Mouse (Mus musculus) midbrain, postnatal 0 days (tissue): ENCODE results near the gene Slc35f2. TPM values are rescaled to one million over a fixed set of nuclear protein-coding genes. Genes with fewer than 3 reads are reported as not detected.

Experiments
- ATAC-seq: fragments of 200-750 bp; cut with Nextera tagmentation; 2 replicates; pipeline ENCODE4 v1.8.0; 2017; ENCODE audit warnings: moderate number of reproducible peaks, mild to moderate bottlenecking, moderate TSS enrichment, moderate library complexity; ENCODE audit not compliant: low FRiP score
- DNase-seq: peaks from one replicate; pipeline ENCODE4 v3.0.0-alpha.2; 2015; ENCODE audit warnings: low spot score
- H3K27ac ChIP-seq: fragments of 300-500 bp; sonication (generic); 2 replicates; pipeline ENCODE4 v1.5.1; 2014; ENCODE audit warnings: low read depth, mild to moderate bottlenecking, low read length, mixed read lengths
- H3K27me3 ChIP-seq: fragments of 300-500 bp; sonication (generic); 2 replicates; pipeline ENCODE4 v1.6.1; 2014; ENCODE audit warnings: low read length, control low read depth, mixed read lengths; ENCODE audit not compliant: insufficient read depth
- H3K36me3 ChIP-seq: fragments of 300-500 bp; sonication (generic); 2 replicates; pipeline ENCODE4 v1.6.1; 2014; ENCODE audit warnings: low read length, control low read depth, mixed read lengths; ENCODE audit not compliant: insufficient read depth
- H3K4me1 ChIP-seq: fragments of 300-500 bp; sonication (generic); 2 replicates; pipeline ENCODE4 v1.6.1; 2014; ENCODE audit warnings: mild to moderate bottlenecking, control low read depth, antibody characterized with exemption, low read length, mixed read lengths; ENCODE audit not compliant: insufficient read depth
- H3K4me2 ChIP-seq: fragments of 300-500 bp; sonication (generic); 2 replicates; pipeline ENCODE4 v1.6.1; 2014; ENCODE audit warnings: low read depth, mild to moderate bottlenecking, low read length, mixed read lengths; ENCODE audit not compliant: poor library complexity, severe bottlenecking
- H3K4me3 ChIP-seq: fragments of 300-500 bp; sonication (generic); 2 replicates; pipeline ENCODE4 v1.5.1; 2014; ENCODE audit warnings: low read depth, mild to moderate bottlenecking, low read length, moderate library complexity
- H3K9ac ChIP-seq: fragments of 300-500 bp; sonication (generic); replicated peaks from 2 replicates; pipeline ENCODE4 v1.6.1; 2014; ENCODE audit warnings: mild to moderate bottlenecking, low read length, moderate library complexity, mixed read lengths; ENCODE audit not compliant: poor library complexity, severe bottlenecking
- H3K9me3 ChIP-seq: fragments of 300-500 bp; sonication (generic); 2 replicates; pipeline ENCODE4 v1.6.1; 2016; ENCODE audit warnings: low read length, control low read depth
- CTCF ChIP-seq: IDR thresholded peaks from 2 replicates; pipeline ENCODE4 v1.5.1; 2016; ENCODE audit warnings: antibody characterized with exemption, mild to moderate bottlenecking
- WGBS: fragments of 180-500 bp; shearing (Covaris S2); extraction: QIAGEN DNeasy Blood & Tissue Kit; methylation state at CpG from one replicate; pipeline ENCODE4 v1.1.7; 2014; 5-methylcytosine and 5-hydroxymethylcytosine counted together
- polyA plus RNA-seq: library from polyadenylated mRNA; unstranded; fragments of >200 nt; fragmentation: Nextera tagmentation; extraction: Ambion mirVana; gene quantifications from 2 replicates; pipeline ENCODE4 v1.2.1, GENCODE M21; 2015
- total RNA-seq: library from RNA; depleted of rRNA; stranded (reverse); fragments of >200 nt; gene quantifications from 2 replicates; pipeline ENCODE4 v1.2.3, GENCODE M21; 2014

Slc35f2 gene
- total and polyA plus RNA-seq, 2 experiments from 2014 or later: 14.8 to 15.3 TPM

DNA sequence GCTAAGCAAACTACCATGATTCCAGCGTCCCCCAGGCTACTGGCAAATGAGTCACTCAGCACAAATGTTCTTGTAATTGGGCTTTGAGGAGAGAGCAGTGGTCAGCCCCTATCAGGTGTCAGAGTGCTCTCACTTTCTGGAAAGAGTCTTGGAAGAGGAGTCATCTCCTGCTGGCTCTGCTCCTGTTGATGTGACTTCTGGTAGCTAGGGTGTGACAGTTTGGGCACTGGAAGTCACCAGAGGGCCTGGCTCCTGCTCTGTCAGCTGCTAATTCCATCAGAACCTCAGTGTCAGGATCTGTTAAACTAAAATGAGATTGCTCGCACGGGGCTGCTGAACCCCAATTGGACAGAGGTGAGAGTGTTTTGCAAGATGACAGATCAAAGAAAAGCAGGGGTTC is 63.7 kb downstream of the Slc35f2 start:
- H3K4me3 ChIP-seq: no peak overlapping the region
- no peaks in the 10 kb centered on the region for H3K9me3 ChIP-seq
- no peak overlapping the region for H3K27ac ChIP-seq
- WGBS: 68% methylated on average over 3 of the region's 3 CpGs
- ATAC-seq (no peak), DNase-seq (no peak)
- no peak overlapping the region for H3K9ac ChIP-seq
- no peak for TF ChIP-seq CTCF
- H3K36me3 ChIP-seq: no peaks in the 10 kb centered on the region
- H3K4me1 ChIP-seq: no peaks in the 10 kb centered on the region
- no peaks in the 10 kb centered on the region for H3K27me3 ChIP-seq
- no peak overlapping the region for H3K4me2 ChIP-seq

DNA sequence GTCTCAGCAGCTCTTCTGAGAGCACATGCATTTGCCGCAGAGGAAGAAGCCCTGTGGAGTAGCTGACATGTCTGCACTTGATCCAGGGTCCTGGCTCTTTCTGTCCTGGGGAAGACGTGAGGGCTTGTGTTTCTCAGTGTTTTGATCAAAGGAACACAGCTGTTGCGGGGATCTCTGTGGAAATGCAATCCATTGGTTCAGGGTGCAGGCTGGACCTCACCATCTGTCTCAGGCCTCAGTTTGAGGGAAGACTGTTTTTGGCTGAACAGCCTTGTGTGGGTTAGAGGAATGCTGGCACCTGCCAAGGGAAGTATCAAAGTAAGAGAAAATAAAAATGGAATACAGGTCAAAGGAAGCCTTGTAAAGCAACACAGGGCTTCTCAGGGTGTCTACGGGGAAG is 64.6 kb downstream of the Slc35f2 start:
- TF ChIP-seq CTCF: no peak
- Histone ChIP-seq H3K36me3 (no peaks in the 10 kb centered on the region), H3K4me3 (no peak overlapping the region), H3K4me1 (no peaks in the 10 kb centered on the region), H3K9me3 (no peaks in the 10 kb centered on the region), H3K4me2 (no peak overlapping the region), H3K27me3 (no peaks in the 10 kb centered on the region), H3K27ac (no peak overlapping the region), H3K9ac (no peak overlapping the region)
- ATAC-seq (no peak), DNase-seq (no peak)
- 68% methylated on average over 4 of the region's 4 CpGs for WGBS

DNA sequence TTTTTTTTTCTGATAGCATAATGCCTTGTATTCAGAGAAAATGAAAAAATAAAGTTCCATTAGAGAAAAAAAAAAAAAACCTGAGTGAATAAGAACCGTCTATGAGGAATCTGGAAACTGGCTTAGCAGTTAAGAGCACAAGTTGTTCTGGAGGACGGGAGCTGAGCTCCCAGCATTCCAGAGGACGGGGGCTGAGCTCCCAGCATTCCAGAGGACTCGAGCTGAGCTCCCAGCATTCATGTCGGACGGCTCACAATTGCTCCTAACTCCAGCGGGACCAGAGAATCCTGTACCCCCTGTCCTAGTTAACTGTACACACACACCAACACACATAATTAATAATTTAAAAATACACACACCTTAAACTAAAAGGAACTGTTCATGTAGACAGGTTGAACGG is 67.5 kb downstream of the Slc35f2 start:
- Histone ChIP-seq H3K36me3 (no peaks in the 10 kb centered on the region), H3K9me3 (no peaks in the 10 kb centered on the region), H3K4me2 (no peak overlapping the region), H3K4me1 (no peaks in the 10 kb centered on the region), H3K27ac (no peak overlapping the region), H3K4me3 (no peak overlapping the region), H3K9ac (no peak overlapping the region), H3K27me3 (no peaks in the 10 kb centered on the region)
- TF ChIP-seq CTCF: no peak
- DNase-seq (no peak), ATAC-seq (no peak)
- 79% methylated on average over 8 of the region's 8 CpGs for WGBS

DNA sequence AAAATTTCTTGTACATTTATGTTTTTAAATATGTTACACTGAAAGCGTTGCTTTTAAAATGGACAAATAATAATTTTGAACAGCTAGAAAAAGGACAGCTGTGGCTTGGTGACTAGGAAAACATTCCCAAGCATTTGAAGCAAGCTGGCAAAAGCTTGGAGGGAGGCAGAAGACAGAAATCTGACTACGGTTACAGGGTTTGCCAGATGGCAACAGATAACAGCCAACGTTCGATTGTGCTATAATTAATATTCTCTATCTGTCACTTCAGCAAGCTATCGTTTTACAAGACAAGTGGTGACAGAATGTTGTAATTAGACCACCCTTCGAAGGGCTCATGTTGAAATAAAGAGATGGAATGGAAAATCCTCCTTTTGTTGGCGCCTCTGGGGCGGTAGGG is 77.2 kb downstream of the Slc35f2 start:
- Histone ChIP-seq H3K27ac (no peak overlapping the region), H3K4me1 (no peaks in the 10 kb centered on the region), H3K4me2 (no peak overlapping the region), H3K36me3 (no peaks in the 10 kb centered on the region), H3K9ac (no peak overlapping the region), H3K4me3 (no peak overlapping the region), H3K9me3 (no peaks in the 10 kb centered on the region), H3K27me3 (no peaks in the 10 kb centered on the region)
- no peak for ATAC-seq
- no peak for DNase-seq
- 74% methylated on average over 8 of the region's 8 CpGs for WGBS
- no peak for TF ChIP-seq CTCF

DNA sequence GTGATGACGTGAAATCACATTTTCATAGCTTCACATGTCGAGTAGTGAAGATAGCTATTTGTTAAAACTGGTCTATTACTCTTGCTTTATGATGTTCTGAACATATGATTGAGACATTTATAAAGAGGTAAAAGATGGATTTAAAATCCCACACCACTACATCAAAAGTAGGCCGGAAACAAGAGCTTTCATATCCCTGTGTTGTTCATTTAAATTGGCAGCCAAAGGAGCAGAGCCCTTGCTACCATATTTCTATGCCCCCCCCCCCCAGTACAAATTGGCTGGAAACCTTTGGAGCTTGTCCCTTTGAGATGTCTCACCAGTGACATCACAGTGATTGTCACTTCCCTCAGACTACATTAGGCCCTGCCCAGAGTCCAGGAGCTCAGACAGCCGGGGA is 78.5 kb downstream of the Slc35f2 start, which contains the start of gene Sln:
Sln (plus strand) TSS at position 301 of the 400 bp plus-strand sequence.
- Histone ChIP-seq H3K9ac (no peak within 1 kb of the TSS), H3K4me2 (no peak within 1 kb of the TSS), H3K36me3 (no peaks in the 10 kb centered on the region), H3K4me1 (no peaks in the 10 kb centered on the region), H3K27ac (no peak within 1 kb of the TSS), H3K4me3 (no peak within 1 kb of the TSS), H3K27me3 (no peaks in the 10 kb centered on the region), H3K9me3 (no peaks in the 10 kb centered on the region)
- ATAC-seq: no peak
- TF ChIP-seq CTCF: no peak
- WGBS: 84% methylated on average over 4 of the region's 4 CpGs
- DNase-seq: no peak

DNA sequence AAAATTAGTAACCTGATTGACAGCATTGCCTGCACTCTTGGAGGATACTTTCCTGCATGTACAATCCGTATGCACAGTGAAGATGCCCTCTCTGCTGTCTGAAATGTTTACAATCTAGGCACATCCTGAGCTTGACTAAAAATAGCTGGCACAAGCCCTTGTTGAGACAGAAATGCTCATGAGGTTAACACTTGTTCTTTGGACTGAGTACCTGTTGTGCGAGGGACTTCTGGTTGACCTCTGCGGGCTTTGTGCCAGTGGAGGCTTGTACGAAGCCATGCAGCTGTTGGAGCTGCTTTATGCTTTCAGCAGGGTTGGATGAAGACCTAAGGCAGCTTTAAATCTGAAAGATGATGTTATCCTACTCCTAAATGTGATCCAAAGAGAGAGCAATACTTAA is 80.8 kb downstream of the Slc35f2 start:
- Histone ChIP-seq H3K4me1 (no peaks in the 10 kb centered on the region), H3K36me3 (no peaks in the 10 kb centered on the region), H3K4me3 (no peak overlapping the region), H3K27ac (no peak overlapping the region), H3K9ac (no peak overlapping the region), H3K4me2 (no peak overlapping the region), H3K9me3 (no peaks in the 10 kb centered on the region), H3K27me3 (no peaks in the 10 kb centered on the region)
- DNase-seq (no peak), ATAC-seq (no peak)
- 79% methylated on average over 4 of the region's 4 CpGs for WGBS
- no peak for TF ChIP-seq CTCF
